Mouse (Mus musculus): ENCODE data around the gene Fkbp6.
"Not testable (repeated sequence)": the region's sequence is repeated elsewhere in the genome, so short reads cannot be mapped to it uniquely, and the experiment has no call there.

Gene Fkbp6

DNA sequence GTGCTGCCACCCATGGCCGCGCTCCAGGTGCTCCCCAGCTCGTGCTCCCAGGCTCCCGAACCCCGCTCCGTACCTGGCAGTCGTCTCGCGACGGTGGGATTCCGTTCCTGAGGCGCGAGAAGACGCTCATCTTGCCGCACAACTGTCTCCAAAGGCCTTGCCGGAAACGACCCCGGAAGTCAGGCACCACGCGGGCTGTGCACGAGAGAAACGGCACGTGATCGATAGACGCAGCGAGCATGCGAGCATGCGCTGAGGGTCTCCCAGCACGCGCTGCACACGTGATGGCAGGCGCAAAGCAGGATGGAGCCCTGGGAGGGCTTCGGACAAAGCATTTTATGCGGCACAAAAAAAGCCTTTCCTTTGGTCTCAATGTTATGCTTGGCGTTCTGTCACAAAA, at the start of gene Fkbp6:
TSS of gene Fkbp6 (minus strand) at position 183 of the 400 bp plus-strand sequence.
- no peak for DNase-seq (ENCODE audit: low spot score)

DNA sequence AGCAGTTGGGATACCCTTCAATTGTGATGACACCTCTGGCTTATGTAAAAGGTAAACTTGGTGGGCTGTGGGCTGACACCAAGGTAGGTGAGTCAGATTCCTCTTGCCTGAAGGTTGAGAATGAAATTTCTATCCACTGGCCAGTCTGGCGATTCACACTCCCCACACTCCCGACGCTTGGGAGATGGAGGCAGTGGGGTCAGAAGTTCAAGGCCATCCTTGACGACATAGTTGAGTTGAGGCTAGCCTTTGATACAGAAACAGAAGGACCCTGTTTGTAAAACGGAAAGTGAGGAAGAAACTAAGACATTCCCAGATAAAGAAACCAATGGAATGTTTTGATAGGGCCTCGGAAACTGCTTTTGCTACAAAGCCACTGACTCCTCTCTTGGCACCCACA, 49.5 kb upstream of the Fkbp6 start:
- no peak for DNase-seq (ENCODE audit: low spot score)

DNA sequence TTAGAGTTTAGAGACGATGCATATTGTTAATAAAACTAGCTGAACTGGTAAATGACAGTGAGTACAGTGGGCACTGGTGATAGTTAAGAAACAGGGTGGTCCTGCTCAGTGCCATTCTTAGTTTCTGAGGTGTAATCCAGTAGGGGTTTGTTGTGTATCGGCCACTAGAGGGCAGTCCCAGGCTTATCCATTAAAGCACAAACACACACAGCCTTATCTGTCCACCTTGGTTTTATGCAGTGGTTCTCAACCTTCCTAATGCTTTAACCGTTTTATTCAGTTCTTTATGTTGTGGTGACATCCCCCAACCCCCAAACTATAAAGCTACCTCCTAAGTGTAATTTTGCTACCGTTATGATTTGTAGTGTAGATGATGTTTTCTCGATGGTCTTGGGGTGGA, 46.0 kb upstream of the Fkbp6 start:
- peak; percentile 72 for DNase-seq (ENCODE audit: low spot score)

DNA sequence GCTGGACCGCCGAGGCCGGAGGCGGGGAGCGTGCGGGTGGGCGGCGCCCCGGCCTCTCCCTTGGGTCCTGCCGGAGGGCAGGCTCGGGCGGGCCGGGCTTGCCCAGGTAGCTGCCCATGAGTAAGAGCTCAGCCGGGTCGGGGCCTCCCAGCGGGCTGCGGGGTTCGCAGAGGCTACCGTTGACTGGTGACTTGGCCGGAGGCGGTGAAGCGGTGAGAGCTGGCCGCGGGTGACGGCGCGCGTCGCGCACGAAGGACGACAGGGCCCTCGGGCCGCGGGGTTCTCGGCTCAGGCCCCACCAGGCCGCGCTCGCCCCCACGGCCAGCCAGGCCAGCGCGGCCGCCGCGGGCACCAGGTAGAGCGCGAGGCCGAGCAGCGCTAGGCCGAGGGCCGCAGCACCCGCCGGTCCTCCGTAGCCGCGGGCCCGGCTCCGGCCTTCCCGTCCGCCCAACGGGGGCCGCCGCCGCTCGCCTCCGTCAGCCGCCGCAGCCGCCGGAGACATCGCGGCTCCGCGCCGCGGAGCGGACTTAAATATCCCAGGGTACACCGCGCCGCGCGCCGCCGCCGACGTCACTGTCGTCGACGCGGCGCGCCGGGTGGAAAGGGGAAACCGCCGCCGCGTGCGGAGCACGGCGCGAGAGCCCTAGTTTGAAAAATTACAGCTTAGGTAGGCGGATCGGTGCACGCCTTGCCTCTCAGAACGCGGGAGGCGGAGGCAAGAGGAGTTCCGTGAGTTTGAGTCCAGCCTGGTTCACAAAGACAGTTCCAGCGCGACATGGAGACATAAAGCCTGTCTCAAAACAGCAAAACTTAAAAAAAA, 44.4 kb upstream of the Fkbp6 start, which contains the start of gene Pom121:
TSS of gene Pom121 (minus strand) at position 543 of the 820 bp plus-strand sequence.
- DNase-seq (ENCODE audit: low spot score): peak; percentile 93

DNA sequence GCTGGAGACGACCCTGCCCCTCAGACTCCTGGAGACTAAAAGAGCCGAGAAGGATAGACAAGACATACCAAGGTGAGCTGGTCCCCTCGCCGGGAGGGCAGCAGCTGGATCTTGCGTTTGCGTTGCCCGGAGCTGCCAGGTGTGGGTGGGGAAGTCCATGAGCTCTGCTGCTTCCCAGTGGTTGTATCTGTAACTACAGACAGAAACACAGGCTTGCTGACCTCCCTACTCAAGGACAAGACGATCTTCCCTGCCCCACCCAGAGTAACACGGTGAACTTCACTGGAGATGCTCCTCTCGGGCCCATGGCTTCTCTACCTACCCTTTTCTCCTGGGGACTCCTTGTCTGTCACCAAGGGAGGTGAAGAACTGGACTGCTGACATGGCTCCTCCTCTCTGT, 33.9 kb upstream of the Fkbp6 start:
- DNase-seq (ENCODE audit: low spot score): no peak

DNA sequence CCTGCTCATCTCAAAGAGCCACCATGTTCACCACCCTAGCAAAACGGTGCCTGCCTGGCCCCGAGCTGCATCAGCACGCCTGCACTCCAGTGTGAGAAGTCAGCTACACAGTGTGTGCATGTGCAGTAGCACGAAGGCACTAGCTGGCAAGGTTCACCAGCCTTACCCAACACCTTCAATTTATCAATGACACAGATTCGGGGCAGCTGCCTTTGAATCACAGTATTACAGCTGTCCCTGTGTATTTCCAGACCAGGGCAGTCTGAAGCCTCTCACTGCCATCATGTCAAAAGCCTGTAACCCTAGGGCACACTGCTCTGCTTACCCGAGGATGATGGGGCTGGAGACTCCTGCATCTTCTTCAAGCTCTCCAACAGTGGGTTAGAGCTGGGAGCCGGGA, 32.9 kb upstream of the Fkbp6 start:
- no peak for DNase-seq (ENCODE audit: low spot score)

DNA sequence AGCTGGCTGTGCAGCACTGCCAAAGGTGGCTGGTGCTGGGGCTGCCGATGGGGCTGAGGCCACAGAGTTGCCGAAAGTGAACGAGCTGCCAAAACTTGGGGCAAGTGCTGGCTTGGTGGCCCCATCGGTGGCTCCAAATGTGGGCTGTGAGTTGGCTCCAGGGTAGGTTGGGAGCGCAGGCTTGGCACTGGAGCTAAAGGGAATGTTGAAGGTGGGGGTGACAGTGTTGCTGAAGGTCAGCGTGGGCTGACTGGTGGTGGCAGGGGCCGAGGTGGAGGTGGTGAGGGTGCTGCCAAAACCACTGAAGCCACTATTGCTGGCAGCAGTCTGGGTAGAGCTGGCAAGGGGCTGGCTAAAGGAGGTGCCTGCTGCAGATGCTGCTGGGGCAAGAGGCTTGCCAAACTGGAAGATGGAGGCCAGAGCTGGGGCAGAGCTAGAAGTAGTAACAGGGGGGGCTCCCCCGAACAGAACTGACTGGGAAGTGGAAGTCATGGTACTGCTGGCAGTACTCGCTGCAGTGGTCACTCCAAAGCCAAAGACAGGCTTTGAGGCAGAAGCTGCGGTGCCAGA, 31.6 kb upstream of the Fkbp6 start:
- no peak for DNase-seq (ENCODE audit: low spot score)

DNA sequence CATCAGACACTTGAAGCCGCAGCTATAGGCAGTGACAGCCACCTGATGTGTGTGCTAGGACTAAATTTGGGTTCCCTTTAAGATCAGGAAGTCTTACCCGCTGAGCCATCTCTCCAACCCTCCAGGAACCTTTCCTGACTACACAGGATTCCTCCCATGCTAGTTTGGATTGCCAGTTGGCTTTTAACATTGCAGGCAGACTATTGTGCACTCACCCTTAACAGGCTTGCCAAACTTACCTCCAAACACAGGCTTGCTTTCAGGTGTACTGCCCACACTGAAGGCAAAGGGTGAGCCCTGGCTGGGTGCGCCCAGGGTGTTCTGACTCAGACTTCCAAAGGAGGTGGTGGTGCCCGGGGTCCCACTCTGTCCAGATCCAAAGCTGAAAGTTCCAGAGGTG, 30.8 kb upstream of the Fkbp6 start:
- DNase-seq (ENCODE audit: low spot score): no peak

DNA sequence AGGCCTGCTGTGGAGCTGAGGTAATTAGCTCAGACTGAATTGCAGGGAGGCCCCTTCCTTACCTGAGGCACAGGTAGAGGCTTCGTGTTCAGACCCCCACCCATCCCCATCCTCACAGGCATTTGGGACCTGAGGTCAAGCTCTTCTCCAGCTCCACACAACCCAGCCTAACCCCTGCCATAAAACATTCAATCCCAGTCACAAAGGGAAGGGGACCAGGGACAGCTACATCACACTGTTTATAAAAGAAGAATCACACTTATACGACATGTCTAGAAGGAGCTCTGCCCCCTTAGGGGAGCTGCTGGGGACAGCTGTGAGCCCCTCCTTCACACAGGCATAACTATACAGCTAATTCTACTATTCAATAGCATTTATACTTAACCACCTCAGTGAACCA, 26.5 kb upstream of the Fkbp6 start:
- DNase-seq (ENCODE audit: low spot score): no peak

DNA sequence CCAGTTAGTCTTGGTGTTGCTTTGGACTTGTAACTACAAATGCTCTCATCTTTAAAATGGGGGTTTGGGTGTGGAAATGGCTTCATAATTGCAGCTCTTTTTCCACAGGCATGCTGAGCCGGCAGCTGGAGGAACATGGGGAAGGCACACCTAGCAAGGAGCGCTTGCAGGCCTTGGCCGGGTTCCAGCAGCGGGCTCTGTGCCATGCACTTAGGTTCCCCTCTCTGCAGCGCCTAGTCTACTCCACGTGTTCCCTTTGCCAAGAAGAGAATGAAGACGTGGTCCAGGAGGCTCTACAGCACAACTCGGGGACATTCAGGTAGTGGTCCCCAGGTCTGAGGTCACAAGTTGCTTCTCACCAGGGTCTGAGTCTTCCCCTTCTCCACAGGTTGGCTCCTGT, 25.3 kb upstream of the Fkbp6 start:
- no peak for DNase-seq (ENCODE audit: low spot score)

DNA sequence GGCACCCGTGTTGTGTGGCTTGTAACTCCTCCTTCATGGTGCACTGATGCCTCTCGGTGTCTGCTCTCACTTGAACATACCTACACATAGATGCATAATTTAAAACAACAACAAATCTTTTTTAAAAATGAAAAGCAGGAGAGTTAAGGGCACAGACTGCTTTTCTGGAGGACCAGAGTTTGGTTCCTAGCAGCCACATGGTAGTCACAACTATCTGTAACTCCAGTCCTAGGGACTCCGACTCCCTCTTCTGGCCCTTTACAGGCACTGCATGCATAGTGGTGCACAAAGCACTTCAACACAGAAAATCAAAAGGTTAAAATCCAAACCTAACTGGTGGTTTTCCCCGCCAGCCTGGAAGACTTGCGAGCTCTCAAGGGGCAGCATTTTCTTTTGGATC, 23.8 kb upstream of the Fkbp6 start:
- no peak for DNase-seq (ENCODE audit: low spot score)

DNA sequence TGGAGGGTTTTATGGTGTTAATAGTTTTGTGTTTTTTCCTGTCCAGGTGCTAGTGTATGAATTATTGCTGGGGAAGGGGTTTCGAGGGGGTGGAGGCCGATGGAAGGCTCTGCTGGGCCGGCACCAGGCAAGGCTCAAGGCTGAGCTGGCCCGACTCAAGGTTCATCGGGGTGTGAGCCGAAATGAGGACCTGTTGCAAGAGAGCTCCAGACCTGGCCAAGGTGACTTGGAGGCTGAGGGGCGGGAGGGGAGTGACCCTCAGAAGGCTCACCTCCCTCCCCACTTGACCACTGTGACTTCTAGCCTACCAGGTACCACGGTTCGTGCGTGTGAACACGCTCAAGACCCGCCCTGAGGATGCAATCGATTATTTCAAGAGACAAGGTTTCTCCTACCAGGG, 21.4 kb upstream of the Fkbp6 start:
- no peak for DNase-seq (ENCODE audit: low spot score)

DNA sequence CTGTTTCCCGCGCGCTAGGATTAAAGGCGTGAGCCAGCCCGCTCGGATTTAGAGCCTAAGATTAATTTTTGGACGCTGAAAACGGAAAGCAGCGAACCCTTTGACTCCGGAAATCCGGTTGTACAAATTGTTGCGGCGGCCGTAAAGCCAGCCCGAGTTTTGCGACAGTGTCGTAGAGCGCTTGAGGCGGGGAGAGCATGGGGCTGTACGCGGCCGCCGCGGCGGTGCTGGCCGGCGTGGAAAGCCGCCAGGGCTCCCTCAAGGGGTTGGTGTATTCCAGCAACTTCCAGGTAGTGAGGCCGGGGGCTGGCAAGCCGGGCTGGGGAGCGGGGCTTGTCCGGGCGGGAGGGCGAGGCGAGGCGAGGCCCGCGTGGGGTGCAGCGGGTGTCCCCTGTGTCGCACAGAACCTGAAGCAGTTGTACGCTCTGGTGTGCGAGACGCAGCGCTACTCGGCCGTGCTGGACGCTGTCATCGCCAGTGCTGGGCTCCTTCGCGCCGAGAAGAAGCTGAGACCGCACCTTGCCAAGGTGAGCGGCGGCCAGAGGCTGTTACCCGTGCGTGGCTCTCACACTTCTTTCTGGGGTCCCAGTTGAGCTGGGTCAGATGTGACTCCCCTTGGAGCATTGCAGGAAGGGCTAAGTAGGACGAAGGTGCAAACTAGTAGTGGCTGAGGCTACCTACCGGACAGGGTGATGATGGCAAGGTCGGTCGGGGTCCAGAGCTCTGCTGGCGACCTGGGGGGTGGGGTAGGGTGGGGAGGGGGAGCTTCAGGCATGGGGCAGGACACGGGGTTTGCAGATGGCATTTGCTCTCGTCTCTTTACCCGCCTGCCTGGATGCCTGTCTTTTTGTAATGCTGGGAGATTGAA, 20.2 kb upstream of the Fkbp6 start, which contains the start of gene Nsun5:
TSS of gene Nsun5 (plus strand) at position 167 of the 868 bp plus-strand sequence.
- DNase-seq (ENCODE audit: low spot score): peak; percentile 98

DNA sequence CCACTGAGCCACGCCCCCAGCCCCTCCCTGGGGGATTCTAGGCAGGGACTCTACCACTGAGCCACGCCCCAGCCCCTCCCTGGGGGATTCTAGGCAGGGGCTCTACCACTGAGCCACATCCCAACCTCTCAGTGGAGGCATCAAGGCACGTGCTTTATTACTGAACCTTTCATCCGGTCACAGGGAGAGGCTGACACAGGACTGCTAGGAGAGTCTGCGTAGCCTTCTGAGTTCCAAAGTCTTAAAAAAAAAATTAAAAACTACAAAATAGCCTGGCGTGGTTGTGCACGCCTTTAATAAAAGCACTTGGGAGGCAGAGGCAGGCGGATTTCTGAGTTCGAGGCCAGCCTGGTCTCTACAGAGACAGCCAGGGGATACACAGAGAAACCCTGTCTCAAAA, 19.4 kb upstream of the Fkbp6 start:
- not testable (repeated sequence) for DNase-seq (ENCODE audit: low spot score)

DNA sequence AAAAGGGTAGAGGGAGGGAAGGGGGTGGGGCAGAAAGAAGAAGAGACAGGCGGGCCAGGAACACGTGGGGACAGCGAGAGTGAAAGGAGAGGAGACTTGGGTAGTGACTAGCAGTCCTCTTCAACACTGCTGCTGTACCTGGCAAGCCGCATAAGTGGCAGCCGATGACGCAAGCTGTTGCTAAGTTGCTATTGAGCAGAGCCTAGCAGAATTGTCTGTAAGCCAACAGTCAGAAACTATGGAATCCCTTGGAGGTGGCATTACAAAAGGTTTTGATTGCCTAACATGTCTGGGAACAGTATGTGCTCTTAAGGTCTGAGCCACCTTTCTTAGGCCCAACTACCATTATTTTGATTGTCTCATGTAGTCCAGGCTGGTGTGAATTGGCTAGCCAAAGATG, 18.5 kb upstream of the Fkbp6 start:
- no peak for DNase-seq (ENCODE audit: low spot score)

DNA sequence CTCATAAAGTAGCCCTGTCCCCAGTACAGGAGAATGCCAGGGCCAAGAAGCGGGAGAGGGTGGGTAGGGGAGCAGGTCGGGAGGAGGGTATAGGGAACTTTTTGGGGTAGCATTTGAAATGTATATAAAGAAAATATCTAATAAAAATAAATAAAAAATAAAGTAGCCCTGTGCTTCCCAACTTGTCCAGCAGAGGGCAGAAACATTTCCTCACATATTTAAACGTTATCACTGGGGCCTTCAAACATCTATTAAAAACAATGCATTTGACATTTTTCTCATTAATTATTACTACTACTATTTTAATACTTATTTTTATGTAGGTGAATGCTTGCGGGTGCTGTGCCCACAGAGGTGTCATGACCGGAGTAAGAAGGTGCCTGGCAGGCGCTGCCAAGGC, 18.0 kb upstream of the Fkbp6 start:
- DNase-seq (ENCODE audit: low spot score): peak; percentile 21

DNA sequence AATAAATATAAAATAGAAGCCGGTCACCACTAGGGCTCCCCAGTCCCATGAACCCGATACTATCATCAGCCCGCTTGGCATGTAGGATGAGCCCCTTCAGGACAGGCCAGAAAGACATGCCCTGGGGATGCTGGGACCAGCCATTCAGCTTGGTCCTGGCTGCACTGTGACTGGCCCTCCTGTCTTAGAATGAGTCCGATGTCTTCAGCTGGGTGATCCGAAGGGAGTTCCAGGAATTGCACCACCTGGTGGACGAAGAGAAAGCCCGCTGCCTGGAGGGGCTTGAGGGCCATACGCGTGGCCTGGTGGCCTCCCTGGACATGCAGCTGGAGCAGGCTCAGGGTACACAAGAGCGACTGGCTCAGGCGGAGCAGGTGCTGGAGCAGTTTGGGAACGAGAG, 13.7 kb upstream of the Fkbp6 start:
- peak; percentile 81 for DNase-seq (ENCODE audit: low spot score)

DNA sequence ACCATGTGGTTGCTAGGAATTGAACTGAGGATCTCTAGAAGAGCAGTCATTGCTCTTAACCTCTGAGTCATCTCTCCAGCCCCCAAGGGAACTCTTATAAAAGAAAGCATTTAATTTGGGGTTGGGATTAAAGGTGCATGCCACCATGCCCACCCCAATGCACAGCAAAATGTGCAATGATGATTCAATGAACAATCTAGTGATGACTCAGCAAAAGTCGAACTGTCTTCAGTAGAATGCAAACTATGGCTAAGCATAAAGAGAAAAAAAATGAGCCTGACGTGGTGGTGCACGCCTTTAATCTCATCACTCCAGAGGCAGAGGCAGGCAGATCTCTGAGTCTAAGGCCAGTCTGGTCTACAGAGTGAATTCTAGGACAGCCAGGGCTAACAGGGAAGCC, 12.7 kb upstream of the Fkbp6 start:
- DNase-seq (ENCODE audit: low spot score): no peak

DNA sequence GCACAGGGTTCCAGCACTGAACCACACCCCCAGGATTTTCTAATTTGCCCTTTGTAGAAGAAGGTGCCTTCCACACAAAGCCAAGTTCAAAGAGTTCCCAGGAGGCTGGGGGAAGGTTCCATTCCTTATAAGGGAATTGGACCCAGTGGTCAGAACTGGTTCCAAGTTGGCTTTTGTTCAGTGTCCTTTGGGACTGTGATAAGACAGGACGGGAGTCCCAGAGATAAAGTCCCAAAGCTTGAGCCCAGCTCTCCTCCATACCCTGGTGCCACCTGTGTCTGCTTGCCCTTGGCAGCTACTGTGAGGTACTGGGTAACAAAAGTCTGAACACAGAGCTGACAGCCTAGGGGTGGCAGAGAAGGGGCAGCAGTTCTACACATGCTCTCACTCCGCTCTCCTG, 9.9 kb upstream of the Fkbp6 start:
- DNase-seq (ENCODE audit: low spot score): no peak

DNA sequence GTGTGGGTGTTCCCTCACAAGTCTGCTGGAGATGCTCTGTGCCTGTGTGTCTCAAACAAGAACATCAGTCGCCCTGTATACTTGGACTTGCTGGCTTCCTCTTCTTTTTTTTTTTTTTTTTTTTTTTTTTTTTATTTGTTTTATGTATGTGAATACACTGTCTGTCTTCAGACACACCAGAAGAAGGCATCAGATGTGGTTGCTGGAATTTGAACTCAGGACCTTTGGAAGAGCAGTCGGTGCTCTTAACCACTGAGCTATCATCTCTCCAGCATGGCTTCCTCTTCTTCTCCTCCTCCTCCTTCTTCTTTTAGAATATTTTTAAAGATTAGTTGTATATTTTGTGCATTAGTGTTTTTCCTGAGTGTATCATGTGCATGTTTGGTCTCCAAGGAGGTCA, 7.7 kb upstream of the Fkbp6 start:
- DNase-seq (ENCODE audit: low spot score): no peak

DNA sequence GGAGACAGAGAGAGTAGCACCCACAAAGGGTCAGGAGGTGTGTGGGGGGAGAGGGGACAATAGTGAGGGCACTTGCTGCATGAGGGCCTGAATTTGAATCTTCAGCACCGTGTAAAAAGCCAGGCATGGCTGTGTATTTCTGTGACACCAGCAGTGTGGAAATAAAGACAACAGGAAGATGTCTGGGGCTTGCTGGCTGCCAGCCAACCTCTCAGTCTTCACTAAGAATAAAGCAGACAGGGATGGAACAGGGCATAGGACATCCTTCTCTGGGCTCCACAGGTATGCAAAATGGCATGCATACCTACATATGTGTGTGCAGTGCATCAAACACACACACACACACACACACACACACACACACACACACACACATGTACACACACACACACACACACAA, 6.2 kb upstream of the Fkbp6 start:
- DNase-seq (ENCODE audit: low spot score): no peak

DNA sequence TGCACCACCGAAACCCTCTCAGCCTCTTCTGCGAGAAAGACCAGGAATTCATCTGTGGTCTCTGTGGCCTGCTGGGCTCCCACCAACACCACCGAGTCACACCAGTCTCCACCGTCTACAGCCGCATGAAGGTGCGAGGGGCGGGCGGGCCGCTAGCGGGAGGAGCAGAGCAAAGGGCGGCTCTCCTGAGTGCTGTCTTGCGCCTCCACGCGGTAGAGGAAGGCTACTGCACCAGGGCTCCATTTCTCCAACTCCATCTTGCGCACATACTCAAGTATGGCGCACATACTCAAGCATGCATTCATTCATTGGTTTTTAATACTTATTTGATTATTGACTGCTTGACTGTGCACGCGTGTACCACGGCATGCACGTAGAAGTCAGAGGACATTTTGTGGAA, 3.7 kb upstream of the Fkbp6 start:
- peak; percentile 63 for DNase-seq (ENCODE audit: low spot score)

DNA sequence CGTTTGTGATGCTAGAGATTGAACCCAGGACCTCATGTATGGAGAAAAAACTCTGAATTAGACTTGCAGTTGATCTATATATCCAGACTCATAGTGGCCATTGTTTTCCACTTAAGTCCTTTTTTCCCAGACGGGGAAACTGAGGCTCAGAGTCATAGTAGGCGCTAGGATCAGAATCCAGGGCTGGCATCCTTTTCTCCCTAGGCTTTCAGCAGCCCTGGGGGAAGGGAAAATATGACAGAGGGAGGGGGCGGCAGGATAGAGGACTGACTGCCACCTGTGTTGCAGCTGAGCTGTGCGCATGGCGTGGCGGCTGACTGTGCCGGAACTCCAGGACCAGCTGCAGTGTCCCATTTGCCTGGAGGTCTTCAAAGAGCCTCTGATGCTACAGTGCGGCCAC, 3.2 kb upstream of the Fkbp6 start, which contains the start of gene Trim50:
TSS of gene Trim50 (plus strand) at position 301 of the 400 bp plus-strand sequence.
- no peak for DNase-seq (ENCODE audit: low spot score)
